Mouse (Mus musculus) stomach, postnatal 0 days (tissue): ENCODE results near the gene Ppp6r3.

ENCODE experiments used
- CTCF ChIP-seq: IDR thresholded peaks from 2 replicates; pipeline ENCODE4 v1.5.1; 2016; ENCODE audit warnings: antibody characterized with exemption, low read depth, mild to moderate bottlenecking, moderate library complexity
- EP300 ChIP-seq: optimal IDR thresholded peaks from 2 replicates; pipeline ENCODE3; 2016; ENCODE audit warnings: antibody characterized with exemption

DNA sequence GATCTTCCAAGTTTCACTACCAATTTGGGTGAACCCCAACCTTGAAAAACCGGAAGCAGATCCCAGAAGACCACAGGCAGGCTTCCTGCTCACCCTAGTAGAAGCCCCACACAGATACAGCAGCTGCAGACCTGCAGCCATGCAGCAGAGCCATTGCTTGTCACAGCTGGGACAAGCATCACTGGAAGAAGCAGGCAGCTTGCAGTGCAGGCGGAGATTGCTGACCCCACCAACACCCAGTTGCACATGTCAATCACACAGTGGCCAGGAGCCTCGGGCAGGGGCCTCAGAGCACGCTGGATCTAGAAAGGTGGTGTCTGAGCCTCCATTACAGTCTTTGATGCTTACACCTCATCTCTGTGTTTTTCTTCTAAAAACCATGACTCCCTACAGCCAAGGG is 141.4 kb downstream of the Ppp6r3 start:
- TF ChIP-seq CTCF (no peak), EP300 (no peak)
